Mouse (Mus musculus): ENCODE measurements around the gene Rps27l.

Rps27l gene

DNA sequence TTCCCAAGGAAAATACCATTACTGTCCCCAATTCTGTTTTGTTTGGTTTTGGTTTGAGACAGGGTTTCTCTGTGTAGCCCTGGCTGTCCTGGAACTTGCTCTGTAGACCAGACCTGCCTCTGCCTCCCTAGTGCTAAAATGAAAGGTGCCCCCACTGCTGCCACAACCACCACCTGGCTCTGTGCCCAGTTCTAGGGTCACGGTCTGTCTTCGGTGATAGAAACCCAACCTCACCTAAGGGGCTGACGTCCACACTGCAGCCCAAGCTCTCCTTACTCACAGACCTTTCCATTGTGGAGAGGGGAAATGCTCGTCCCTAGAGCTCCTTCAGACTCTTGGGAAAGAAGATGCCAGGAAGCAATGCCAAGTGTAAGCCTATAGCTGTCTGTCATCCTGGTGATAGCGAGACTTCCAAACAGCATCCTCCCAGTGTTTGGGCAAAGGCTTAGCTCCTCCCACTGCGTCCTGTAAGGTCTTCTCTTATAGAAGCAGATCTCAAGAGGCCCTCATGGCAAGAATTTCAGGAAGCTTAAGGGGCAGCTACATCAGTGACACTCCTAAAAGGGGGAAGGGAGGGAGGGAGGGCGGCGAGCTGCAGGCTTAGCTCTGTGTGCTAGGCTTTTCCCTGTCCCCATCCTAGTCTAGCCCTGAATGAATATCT is 46.0 kb downstream of the Rps27l start:
- no peaks in the 10 kb centered on the region for H3K36me3 ChIP-seq (ENCODE audit: insufficient read depth, low read length)
- peaks cover 16% of the 10 kb centered on the region for H3K4me1 ChIP-seq (replicated peaks; ENCODE audit: low read depth, low read length)
- H3K4me3 ChIP-seq (replicated peaks; ENCODE audit: low read length) = no peak overlapping the region
- H3K9me3 ChIP-seq (ENCODE audit: low read length) = peaks cover 6% of the 10 kb centered on the region; the same call in 1 of the 2 replicates
- no peak for TF ChIP-seq CTCF (conservative IDR thresholded peaks at IDR 0.05; ENCODE audit: low read length)
- no peak for TF ChIP-seq POU5F1 (IDR thresholded peaks at IDR 0.05; ENCODE audit: borderline replicate concordance, low read length)
- TF ChIP-seq NANOG (IDR thresholded peaks at IDR 0.05; ENCODE audit: borderline replicate concordance, low read length) = no peak
- no peaks in the 10 kb centered on the region for H3K27me3 ChIP-seq (ENCODE audit: insufficient read depth, low read length)
